Mouse (Mus musculus): ENCODE data around the gene Creb3l2. TPM values are rescaled to one million over a fixed set of nuclear protein-coding genes. Genes with fewer than 3 reads are reported as not detected.

Creb3l2 gene
- polyA plus RNA-seq, 1 experiment from 2014 or later = 3.0 TPM

- Histone ChIP-seq H3K4me3 (replicated peaks) (no peak overlapping the region), H3K4me2 (no peak overlapping the region), H3K27me3 (no peaks in the 10 kb centered on the region), H3K4me1 (replicated peaks) (peaks cover 10% of the 10 kb centered on the region; the same call in 1 of the 2 replicates), H3K27ac (replicated peaks) (no peak overlapping the region), H3K9me3 (replicated peaks) (no peaks in the 10 kb centered on the region), H3K9ac (no peak overlapping the region), H3K36me3 (replicated peaks) (no peaks in the 10 kb centered on the region)
- peak; percentile 34; the same call in 1 of the 2 replicates for ATAC-seq (ENCODE audit: insufficient read depth)
- WGBS (ENCODE audit: insufficient replicate concordance) = 31% methylated on average over 2 of the region's 2 CpGs
Measured at GRCm38 (mm10) chr6:37409829-37410228, 32.1 kb downstream of the Creb3l2 start.

GRCm38 (mm10) chr6:37407876-37408275, 34.1 kb downstream of the Creb3l2 start:
- WGBS (ENCODE audit: insufficient replicate concordance) = 85% methylated on average over 3 of the region's 3 CpGs
- no peak for ATAC-seq (ENCODE audit: insufficient read depth)
- H3K9me3 ChIP-seq (replicated peaks) = no peaks in the 10 kb centered on the region
- H3K4me3 ChIP-seq (replicated peaks) = no peak overlapping the region
- H3K4me2 ChIP-seq = no peak overlapping the region
- no peak overlapping the region for H3K9ac ChIP-seq
- no peaks in the 10 kb centered on the region for H3K27me3 ChIP-seq
- no peaks in the 10 kb centered on the region for H3K36me3 ChIP-seq (replicated peaks)
- no peak overlapping the region for H3K27ac ChIP-seq (replicated peaks)
- H3K4me1 ChIP-seq (replicated peaks) = peaks cover 10% of the 10 kb centered on the region; the same call in 1 of the 2 replicates

GRCm38 (mm10) chr6:37406903-37407302, 35.0 kb downstream of the Creb3l2 start:
- H3K9me3 ChIP-seq (replicated peaks) = no peaks in the 10 kb centered on the region
- no peak for ATAC-seq (ENCODE audit: insufficient read depth)
- no peak overlapping the region for H3K4me2 ChIP-seq
- no peaks in the 10 kb centered on the region for H3K36me3 ChIP-seq (replicated peaks)
- 40% methylated on average over 6 of the region's 6 CpGs for WGBS (ENCODE audit: insufficient replicate concordance)
- H3K27ac ChIP-seq (replicated peaks) = no peak overlapping the region
- peaks cover 11% of the 10 kb centered on the region; the same call in 1 of the 2 replicates for H3K4me1 ChIP-seq (replicated peaks)
- H3K4me3 ChIP-seq (replicated peaks) = no peak overlapping the region
- H3K9ac ChIP-seq = no peak overlapping the region
- H3K27me3 ChIP-seq = no peaks in the 10 kb centered on the region

GRCm38 (mm10) chr6:37406018-37406417, 35.9 kb downstream of the Creb3l2 start:
- Histone ChIP-seq H3K36me3 (replicated peaks) (no peaks in the 10 kb centered on the region), H3K9ac (no peak overlapping the region), H3K4me3 (replicated peaks) (no peak overlapping the region), H3K4me1 (replicated peaks) (peaks cover 17% of the 10 kb centered on the region; the same call in 1 of the 2 replicates), H3K9me3 (replicated peaks) (no peaks in the 10 kb centered on the region), H3K27me3 (no peaks in the 10 kb centered on the region), H3K27ac (replicated peaks) (no peak overlapping the region), H3K4me2 (no peak overlapping the region)
- no peak for ATAC-seq (ENCODE audit: insufficient read depth)
- WGBS (ENCODE audit: insufficient replicate concordance) = 76% methylated on average over 10 of the region's 10 CpGs

GRCm38 (mm10) chr6:37404325-37404724, 37.6 kb downstream of the Creb3l2 start:
- Histone ChIP-seq H3K36me3 (replicated peaks) (no peaks in the 10 kb centered on the region), H3K4me2 (no peak overlapping the region), H3K9ac (no peak overlapping the region), H3K9me3 (replicated peaks) (no peaks in the 10 kb centered on the region), H3K4me1 (replicated peaks) (peaks cover 24% of the 10 kb centered on the region), H3K27me3 (no peaks in the 10 kb centered on the region), H3K27ac (replicated peaks) (no peak overlapping the region), H3K4me3 (replicated peaks) (no peak overlapping the region)
- 55% methylated on average over 3 of the region's 3 CpGs for WGBS (ENCODE audit: insufficient replicate concordance)
- ATAC-seq (ENCODE audit: insufficient read depth) = no peak

GRCm38 (mm10) chr6:37401928-37402327, 40.0 kb downstream of the Creb3l2 start:
- H3K27me3 ChIP-seq = no peaks in the 10 kb centered on the region
- no peaks in the 10 kb centered on the region for H3K9me3 ChIP-seq (replicated peaks)
- no peak overlapping the region for H3K4me2 ChIP-seq
- no peaks in the 10 kb centered on the region for H3K36me3 ChIP-seq (replicated peaks)
- peaks cover 39% of the 10 kb centered on the region for H3K4me1 ChIP-seq (replicated peaks)
- ATAC-seq (ENCODE audit: insufficient read depth) = no peak
- H3K4me3 ChIP-seq (replicated peaks) = no peak overlapping the region
- no peak overlapping the region for H3K27ac ChIP-seq (replicated peaks)
- H3K9ac ChIP-seq = no peak overlapping the region
- 58% methylated on average over 7 of the region's 7 CpGs for WGBS (ENCODE audit: insufficient replicate concordance)

- no peak overlapping the region for H3K9ac ChIP-seq
- peaks cover 43% of the 10 kb centered on the region for H3K4me1 ChIP-seq (replicated peaks)
- 78% methylated on average over 11 of the region's 11 CpGs for WGBS (ENCODE audit: insufficient replicate concordance)
Measured at GRCm38 (mm10) chr6:37400866-37401525, 41.0 kb downstream of the Creb3l2 start.

GRCm38 (mm10) chr6:37400167-37400566, 41.8 kb downstream of the Creb3l2 start:
- 78% methylated on average over 4 of the region's 4 CpGs for WGBS (ENCODE audit: insufficient replicate concordance)
- Histone ChIP-seq H3K27me3 (no peaks in the 10 kb centered on the region), H3K4me2 (no peak overlapping the region), H3K9ac (no peak overlapping the region), H3K4me3 (replicated peaks) (no peak overlapping the region), H3K36me3 (replicated peaks) (no peaks in the 10 kb centered on the region), H3K27ac (replicated peaks) (0 out of 2 replicates have a peak overlapping the region, but pooled peaks have one; percentile 29), H3K4me1 (replicated peaks) (peaks cover 43% of the 10 kb centered on the region), H3K9me3 (replicated peaks) (no peaks in the 10 kb centered on the region)
- no peak for ATAC-seq (ENCODE audit: insufficient read depth)

More at GRCm38 (mm10) chr6:37400866-37401525, 41.0 kb downstream of the Creb3l2 start:
- no peak for ATAC-seq (ENCODE audit: insufficient read depth)
- no peaks in the 10 kb centered on the region for H3K27me3 ChIP-seq
- H3K36me3 ChIP-seq (replicated peaks) = no peaks in the 10 kb centered on the region
- H3K27ac ChIP-seq (replicated peaks) = peak overlapping the region; percentile 29; the same call in 1 of the 2 replicates
- H3K4me3 ChIP-seq (replicated peaks) = no peak overlapping the region
- no peak overlapping the region for H3K4me2 ChIP-seq
- H3K9me3 ChIP-seq (replicated peaks) = no peaks in the 10 kb centered on the region

GRCm38 (mm10) chr6:37398943-37399342, 43.0 kb downstream of the Creb3l2 start:
- H3K36me3 ChIP-seq (replicated peaks) = no peaks in the 10 kb centered on the region
- H3K27me3 ChIP-seq = no peaks in the 10 kb centered on the region
- H3K4me3 ChIP-seq (replicated peaks) = no peak overlapping the region
- H3K9me3 ChIP-seq (replicated peaks) = no peaks in the 10 kb centered on the region
- peaks cover 50% of the 10 kb centered on the region for H3K4me1 ChIP-seq (replicated peaks)
- 0 out of 2 replicates have a peak overlapping the region, but pooled peaks have one; percentile 7 for H3K27ac ChIP-seq (replicated peaks)
- H3K4me2 ChIP-seq = no peak overlapping the region
- ATAC-seq (ENCODE audit: insufficient read depth) = 0 out of 2 replicates have a peak, but pooled peaks have one; percentile 7
- whole genome bisulfite sequencing (ENCODE audit: insufficient replicate concordance) = 54% methylated on average over 10 of the region's 10 CpGs
- no peak overlapping the region for H3K9ac ChIP-seq

- peaks cover 50% of the 10 kb centered on the region for H3K4me1 ChIP-seq (replicated peaks)
- H3K27ac ChIP-seq (replicated peaks) = no peak overlapping the region
- H3K4me2 ChIP-seq = no peak overlapping the region
- H3K4me3 ChIP-seq (replicated peaks) = no peak overlapping the region
- H3K9ac ChIP-seq = no peak overlapping the region
- H3K27me3 ChIP-seq = no peaks in the 10 kb centered on the region
- no peaks in the 10 kb centered on the region for H3K36me3 ChIP-seq (replicated peaks)
- 57% methylated on average over 9 of the region's 9 CpGs for WGBS (ENCODE audit: insufficient replicate concordance)
- peak; percentile 46; the same call in 1 of the 2 replicates for ATAC-seq (ENCODE audit: insufficient read depth)
- H3K9me3 ChIP-seq (replicated peaks) = no peaks in the 10 kb centered on the region
Measured at GRCm38 (mm10) chr6:37397973-37398372, 44.0 kb downstream of the Creb3l2 start.

GRCm38 (mm10) chr6:37397254-37397653, 44.7 kb downstream of the Creb3l2 start:
- H3K4me1 ChIP-seq (replicated peaks) = peaks cover 50% of the 10 kb centered on the region
- H3K9me3 ChIP-seq (replicated peaks) = no peaks in the 10 kb centered on the region
- no peak overlapping the region for H3K4me3 ChIP-seq (replicated peaks)
- 27% methylated on average over 4 of the region's 4 CpGs for WGBS (ENCODE audit: insufficient replicate concordance)
- no peak overlapping the region for H3K9ac ChIP-seq
- no peaks in the 10 kb centered on the region for H3K36me3 ChIP-seq (replicated peaks)
- no peaks in the 10 kb centered on the region for H3K27me3 ChIP-seq
- ATAC-seq (ENCODE audit: insufficient read depth) = no peak
- no peak overlapping the region for H3K27ac ChIP-seq (replicated peaks)
- no peak overlapping the region for H3K4me2 ChIP-seq

All from liver, embryonic 15.5 days (tissue).